In the genomic region with DNA sequence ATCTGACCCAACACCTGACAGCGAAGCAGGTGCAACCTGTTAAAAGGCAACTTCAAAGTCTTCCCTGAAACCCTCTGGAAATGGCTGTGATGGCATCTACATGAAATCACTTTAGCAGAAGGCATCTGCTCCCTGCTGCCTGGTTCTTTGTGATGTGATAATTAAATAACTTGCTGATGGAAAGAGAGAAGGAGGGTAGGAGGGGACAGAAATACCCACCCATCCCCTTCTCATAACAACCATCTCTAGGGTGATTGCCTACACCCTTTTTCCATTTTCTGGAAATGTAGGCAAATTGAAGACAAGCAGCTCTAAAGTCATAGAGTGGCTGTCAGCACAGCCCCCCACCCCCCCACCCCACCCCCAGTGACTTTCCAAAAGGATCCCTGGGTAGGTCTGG, we compare ENCODE assay signal across 36 mouse cellular contexts. TPM values are rescaled to one million over a fixed set of nuclear protein-coding genes. Genes with fewer than 3 reads are reported as not detected.
"Had no signal": no experiment of that assay in that cellular context is flagged by ENCODE, and none has a peak within 500 bp of the region (broad histone marks: within the 10 kb centered on the region; RNA-seq: fewer than 3 reads in every experiment).

No protein-coding gene starts in this region.

- H3K27me3 ChIP-seq: heart, embryonic 12.5 days; hindbrain, embryonic 12.5 days; intestine, embryonic 15.5 days; limb, embryonic 12.5 days; liver, embryonic 13.5 days; liver, embryonic 15.5 days had no signal

- H3K4me3 ChIP-seq: heart, embryonic 10.5 days; heart, embryonic 12.5 days; hindbrain, embryonic 12.5 days; intestine, embryonic 15.5 days; limb, embryonic 12.5 days; liver, embryonic 13.5 days; liver, embryonic 15.5 days had no signal

- ATAC-seq: hindbrain, embryonic 16.5 days; inflammation-experienced regulatory T-cells, adult 6 months; intestine, embryonic 15.5 days; intestine, postnatal 0 days; liver, postnatal 0 days had no signal

- H3K9me3 ChIP-seq: heart, embryonic 10.5 days; heart, embryonic 12.5 days; hindbrain, embryonic 12.5 days; intestine, embryonic 15.5 days; limb, embryonic 12.5 days; liver, embryonic 13.5 days; liver, embryonic 15.5 days had no signal

- H3K9ac ChIP-seq: heart, embryonic 12.5 days; hindbrain, embryonic 12.5 days; hindbrain, embryonic 14.5 days; intestine, embryonic 15.5 days; limb, embryonic 12.5 days; liver, embryonic 13.5 days; liver, embryonic 15.5 days; liver, postnatal 0 days had no signal

- H3K27ac ChIP-seq: heart, embryonic 10.5 days; hindbrain, embryonic 12.5 days; hindbrain, embryonic 14.5 days; intestine, embryonic 15.5 days; limb, embryonic 12.5 days; liver, embryonic 13.5 days; liver, embryonic 15.5 days had no signal

- H3K4me1 ChIP-seq: hindbrain, embryonic 12.5 days; intestine, embryonic 15.5 days; liver, embryonic 13.5 days; liver, embryonic 15.5 days had no signal

- H3K4me2 ChIP-seq: heart, embryonic 12.5 days; hindbrain, embryonic 12.5 days; hindbrain, embryonic 14.5 days; intestine, embryonic 15.5 days; limb, embryonic 12.5 days; liver, embryonic 11.5 days; liver, embryonic 13.5 days; liver, embryonic 15.5 days had no signal

- H3K36me3 ChIP-seq: heart, embryonic 10.5 days; heart, embryonic 12.5 days; hindbrain, embryonic 12.5 days; intestine, embryonic 15.5 days; limb, embryonic 12.5 days; liver, embryonic 13.5 days; liver, embryonic 15.5 days had no signal

- DNase-seq: gastrocnemius, postnatal 10 days; gastrocnemius, postnatal 25 days; heart, adult 18-20 months; heart, postnatal 10 days; heart, postnatal 4 days; kidney, adult 18-20 months; kidney, adult 8-10 months; kidney, postnatal 10 days; kidney, postnatal 25 days; kidney, postnatal 4 days; layer of hippocampus, adult 9-11 months; layer of hippocampus, postnatal 36 days; liver; liver, embryonic 13.5 days; liver, postnatal 0 days had no signal

RNA-seq across cellular contexts. Expression of a gene that starts 33.6 kb away (rescaled TPM):
- total RNA-seq: gastrocnemius, adult 18-20 months; gastrocnemius, postnatal 10 days; gastrocnemius, postnatal 25 days; granulocyte monocyte progenitor cell, adult 5-6 weeks; heart, adult 18-20 months; heart, adult 8-10 months; heart, postnatal 10 days; heart, postnatal 25 days; heart, postnatal 4 days; layer of hippocampus, adult 8-10 months; layer of hippocampus, postnatal 14 days; layer of hippocampus, postnatal 36 days; left cerebral cortex, adult 18-20 months; left cerebral cortex, adult 8-10 months; left cerebral cortex, postnatal 36 days had no signal
- polyA plus RNA-seq: heart, embryonic 10.5 days; heart, embryonic 12.5 days; heart, embryonic 16.5 days; hindbrain, embryonic 12.5 days; hindbrain, embryonic 14.5 days; hindbrain, embryonic 16.5 days; inflammation-experienced regulatory T-cells, adult 6 months; intestine, embryonic 15.5 days; intestine, postnatal 0 days; liver, embryonic 11.5 days; liver, embryonic 13.5 days; liver, embryonic 15.5 days; liver, postnatal 0 days had no signal
